Mouse (Mus musculus) gastrocnemius, adult 18-20 months (tissue): Measurements from ENCODE around the gene Efr3b. TPM values are rescaled to one million over a fixed set of nuclear protein-coding genes. Genes with fewer than 3 reads are reported as not detected.
"Not testable (repeated sequence)": the region's sequence is repeated elsewhere in the genome, so short reads cannot be mapped to it uniquely, and the experiment has no call there.

Experiments
- DNase-seq: peaks from one replicate; pipeline ENCODE4 v3.0.0; 2021; ENCODE audit warnings: low spot score
- total RNA-seq, 2 experiments: library from RNA; stranded (reverse); gene quantifications; 2 replicates each; pipeline ENCODE4 v1.2.3; 2021

The Efr3b gene
- total RNA-seq, 2 experiments from 2014 or later: 3.3 to 5.6 TPM

DNA sequence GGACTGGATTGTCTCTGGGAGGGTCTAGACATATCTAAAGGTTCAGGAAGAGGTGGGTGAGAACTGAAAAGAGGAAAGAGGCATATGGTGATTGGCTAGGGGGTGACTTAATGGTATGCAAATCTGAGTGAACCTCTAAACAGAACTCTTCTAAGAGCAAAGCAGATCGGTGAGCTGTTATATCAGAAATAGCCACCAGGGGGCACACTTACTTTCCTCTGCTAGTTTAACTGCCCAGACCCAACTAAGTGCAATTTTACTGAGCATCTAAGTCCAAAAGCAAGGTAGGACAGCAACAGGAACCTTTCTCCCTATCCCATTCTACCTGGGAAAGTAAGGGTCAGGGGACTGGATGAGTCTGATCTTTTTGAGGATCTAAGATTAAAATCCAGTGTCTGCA is 55.0 kb downstream of the Efr3b start:
- peak; percentile 80 for DNase-seq

DNA sequence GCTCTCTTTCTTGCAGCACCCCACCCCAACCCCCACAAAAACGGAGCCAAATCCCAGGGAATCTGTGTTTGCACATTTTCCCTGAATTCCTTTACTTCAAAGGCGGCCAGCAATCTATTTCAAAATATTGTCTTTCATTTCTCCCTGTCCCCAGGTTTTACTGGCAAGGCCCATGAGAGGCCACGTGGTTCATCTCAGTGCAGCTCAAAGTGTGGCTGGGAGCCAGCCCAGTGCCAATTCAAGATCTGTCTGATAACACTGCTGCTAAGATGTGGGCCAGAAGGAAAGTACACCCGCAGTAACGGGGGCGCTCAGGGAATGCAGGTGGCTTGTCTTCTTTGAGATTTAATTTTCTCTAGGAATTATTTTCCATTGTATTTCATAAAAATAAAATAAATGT is 56.5 kb downstream of the Efr3b start:
- DNase-seq: no peak

DNA sequence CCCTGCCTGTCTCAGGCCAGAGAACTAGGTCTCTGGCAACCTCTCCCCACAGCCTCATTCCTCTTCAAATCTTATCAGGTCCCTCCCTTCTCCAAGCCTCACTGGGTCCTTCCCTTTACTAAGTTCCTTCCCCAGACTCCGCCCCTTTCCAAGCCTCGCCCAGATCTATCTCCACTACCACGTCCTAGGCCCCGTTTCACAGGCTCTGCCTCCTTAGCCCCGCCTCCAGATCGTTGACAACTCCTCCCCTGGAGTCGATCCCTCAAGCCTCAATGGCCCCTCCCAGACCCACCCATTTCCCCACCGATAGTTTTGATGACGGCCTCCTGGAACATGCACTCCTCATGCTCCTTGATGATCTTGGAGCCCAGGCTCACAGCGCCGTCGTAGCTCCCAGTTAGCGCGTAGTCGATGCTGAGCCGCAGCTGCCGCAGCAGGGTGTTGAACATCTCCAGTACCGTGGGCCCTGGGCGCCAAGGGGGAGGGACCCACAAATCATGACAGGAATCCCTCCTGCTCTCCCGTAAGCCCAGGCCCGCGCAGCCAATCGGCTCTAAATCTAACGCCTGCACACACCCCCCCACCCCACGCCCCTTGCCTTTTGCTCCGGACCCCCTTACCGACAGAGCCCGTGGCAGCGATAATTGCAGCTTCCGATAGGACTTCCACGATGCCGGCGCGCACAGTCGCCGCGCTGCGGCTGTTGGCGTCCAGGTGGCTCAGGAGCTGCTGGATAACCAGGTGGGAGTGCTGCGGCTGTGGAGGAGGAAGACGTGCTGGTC is 57.2 kb downstream of the Efr3b start:
- peak; percentile 87 for DNase-seq

DNA sequence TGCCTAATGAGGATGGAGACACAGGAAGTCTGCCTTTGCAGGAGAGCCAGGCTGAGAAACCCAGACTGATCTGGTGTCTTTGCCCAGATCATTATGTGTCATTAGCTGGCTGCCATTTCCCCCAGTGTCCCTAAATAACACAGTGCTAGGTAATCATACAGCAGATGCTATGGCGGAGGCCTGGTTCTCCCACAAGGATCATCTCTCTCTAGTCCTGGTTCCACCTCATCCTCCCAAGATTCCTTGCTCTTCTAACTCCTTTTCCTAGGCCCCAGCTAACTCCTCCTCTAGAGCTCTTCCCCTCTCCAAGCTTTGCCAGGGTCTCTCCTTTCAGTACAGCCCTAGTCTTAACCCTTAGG is 57.7 kb downstream of the Efr3b start:
- no peak for DNase-seq

GRCm38 (mm10) chr12:3973169-3973568 is 65.5 kb downstream of the Efr3b start:
- DNase-seq: not testable (repeated sequence)

DNA sequence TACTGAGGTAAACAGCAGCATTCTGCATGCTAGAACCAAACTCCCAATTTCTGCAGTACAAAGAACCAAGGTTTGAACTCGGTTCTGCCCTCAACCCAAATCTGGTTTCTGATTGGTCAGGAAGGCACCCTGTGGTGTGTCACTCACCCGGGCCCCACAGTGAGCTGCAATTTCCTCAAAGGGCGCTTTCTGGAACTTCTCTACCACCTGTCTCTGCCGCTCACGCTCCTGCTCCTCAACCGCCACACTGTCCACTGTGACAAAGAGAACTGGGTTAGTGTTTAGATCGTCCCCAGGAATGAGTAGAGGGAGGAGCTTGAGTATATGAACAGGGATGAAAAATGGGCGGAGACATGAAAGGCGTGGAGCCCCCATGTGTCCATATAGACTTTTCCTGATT is 70.3 kb downstream of the Efr3b start:
- no peak for DNase-seq

- no peak for DNase-seq
Observed at GRCm38 (mm10) chr12:3967196-3967595, 71.5 kb downstream of the Efr3b start.

DNA sequence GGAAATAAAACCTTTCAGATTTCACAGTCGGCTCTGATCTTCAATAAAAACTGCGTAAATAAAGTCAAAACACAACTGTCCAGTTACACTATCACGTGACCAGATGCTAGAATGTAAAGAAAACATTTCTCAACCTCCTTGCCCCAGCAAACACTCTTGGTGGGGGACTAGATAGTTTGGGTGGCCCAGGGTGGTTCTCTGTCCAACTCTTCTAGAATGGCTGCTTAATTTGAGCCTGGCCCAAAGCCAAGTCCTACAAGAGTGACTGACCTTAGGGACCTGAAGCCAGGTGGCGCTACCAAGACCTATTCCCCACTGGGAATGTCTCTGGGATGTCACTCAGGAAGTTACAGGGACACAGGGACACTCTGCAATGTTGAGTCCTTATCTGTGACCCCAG is 78.2 kb downstream of the Efr3b start:
- DNase-seq: no peak

GRCm38 (mm10) chr12:3959791-3960543 is 78.7 kb downstream of the Efr3b start:
- DNase-seq: peak; percentile 87

GRCm38 (mm10) chr12:3956351-3956750 is 82.4 kb downstream of the Efr3b start:
- DNase-seq: no peak

- DNase-seq: no peak
Observed at GRCm38 (mm10) chr12:3955371-3955770, 83.3 kb downstream of the Efr3b start.

DNA sequence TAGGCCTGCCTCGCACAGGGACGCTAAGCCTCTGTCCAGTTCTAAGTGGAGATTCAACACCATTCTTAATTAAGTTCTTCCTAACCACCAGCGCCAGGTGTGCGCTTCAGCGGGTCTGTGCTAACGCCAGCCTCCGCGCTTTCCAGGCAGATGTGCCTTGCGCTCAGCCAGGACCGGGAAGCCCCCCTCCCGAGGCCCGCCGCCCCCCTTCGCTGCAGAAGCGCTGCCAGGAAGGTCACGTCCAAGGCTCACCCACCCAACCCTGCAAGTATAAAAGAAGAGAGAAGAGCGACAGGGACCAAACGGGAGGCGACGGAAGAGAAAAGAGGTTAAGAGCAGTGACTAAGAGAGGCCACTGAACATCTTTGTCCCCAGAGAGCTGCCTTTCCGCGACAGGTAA is 84.1 kb downstream of the Efr3b start, which contains the start of gene Pomc:
Gene Pomc, plus strand, starts transcription at position 301 of the 400 bp plus-strand sequence.
- no peak for DNase-seq

DNA sequence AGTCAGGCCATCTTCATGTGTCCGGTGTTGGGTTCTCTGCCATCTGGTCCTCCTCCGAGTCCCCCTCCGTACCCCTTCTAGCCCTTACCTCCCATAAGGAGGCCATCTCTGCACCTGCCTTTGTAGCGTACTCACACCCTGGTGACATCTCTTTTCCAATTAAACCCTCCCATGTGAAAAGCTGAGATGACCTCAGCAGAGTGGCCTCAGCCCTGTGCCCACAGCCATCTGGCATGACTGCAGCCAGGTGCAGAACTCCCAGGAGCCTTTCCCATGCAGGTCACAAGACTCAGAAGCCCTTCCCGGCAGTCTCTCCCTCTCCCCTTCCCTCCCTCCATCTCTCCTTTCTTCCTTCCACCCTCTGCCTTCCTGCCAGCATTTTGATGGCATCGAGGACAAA is 91.2 kb downstream of the Efr3b start:
- DNase-seq: no peak

DNA sequence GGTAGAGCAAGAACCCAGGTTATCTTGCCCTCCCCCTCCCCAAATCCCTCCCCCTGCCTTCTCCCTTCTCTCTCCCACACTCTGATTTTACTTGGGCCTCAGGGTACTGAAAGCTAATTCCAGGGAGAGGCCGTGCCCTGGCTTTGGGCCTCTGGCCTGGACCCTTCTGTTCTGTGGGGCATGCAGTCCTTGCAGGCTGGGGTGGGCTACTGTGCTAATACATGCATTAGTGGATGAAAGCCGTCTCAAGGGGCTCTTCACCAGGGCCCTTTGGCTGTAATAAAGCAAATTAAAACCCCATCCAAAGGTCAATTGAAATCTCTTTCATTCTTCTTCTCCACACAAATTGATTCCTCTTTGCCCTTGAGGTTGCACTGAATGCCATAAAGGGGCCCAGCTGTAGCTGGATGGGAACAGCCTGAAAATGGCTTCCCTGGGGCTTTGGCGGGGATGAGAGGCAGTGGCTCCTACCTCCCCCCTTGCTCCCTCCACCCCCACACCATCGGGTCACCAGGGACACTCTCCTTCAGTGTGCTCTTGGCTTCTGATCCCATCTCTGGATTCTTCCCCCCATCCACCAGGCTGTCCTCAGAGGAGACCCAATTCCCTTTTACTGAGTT is 94.2 kb downstream of the Efr3b start:
- no peak for DNase-seq

DNA sequence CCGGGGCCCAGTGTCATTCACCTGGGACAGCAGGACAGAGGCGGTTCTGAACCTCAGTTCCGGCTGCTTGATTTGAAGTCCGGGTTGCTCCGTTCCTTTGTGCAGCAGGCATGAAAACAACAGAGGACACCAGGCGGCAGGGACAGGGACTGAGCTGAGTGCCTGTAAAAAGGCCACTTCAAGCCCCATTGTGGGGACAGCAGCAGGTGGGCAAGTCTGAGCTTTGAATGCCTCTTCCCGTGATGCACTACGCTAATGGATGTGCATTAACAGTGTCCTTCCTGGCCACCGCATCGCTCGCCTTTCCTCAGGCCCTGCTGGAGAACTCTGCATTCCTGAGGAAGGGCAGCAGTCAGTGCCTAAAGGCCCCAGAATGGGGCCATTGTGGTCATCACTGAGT is 96.7 kb downstream of the Efr3b start:
- no peak for DNase-seq

DNA sequence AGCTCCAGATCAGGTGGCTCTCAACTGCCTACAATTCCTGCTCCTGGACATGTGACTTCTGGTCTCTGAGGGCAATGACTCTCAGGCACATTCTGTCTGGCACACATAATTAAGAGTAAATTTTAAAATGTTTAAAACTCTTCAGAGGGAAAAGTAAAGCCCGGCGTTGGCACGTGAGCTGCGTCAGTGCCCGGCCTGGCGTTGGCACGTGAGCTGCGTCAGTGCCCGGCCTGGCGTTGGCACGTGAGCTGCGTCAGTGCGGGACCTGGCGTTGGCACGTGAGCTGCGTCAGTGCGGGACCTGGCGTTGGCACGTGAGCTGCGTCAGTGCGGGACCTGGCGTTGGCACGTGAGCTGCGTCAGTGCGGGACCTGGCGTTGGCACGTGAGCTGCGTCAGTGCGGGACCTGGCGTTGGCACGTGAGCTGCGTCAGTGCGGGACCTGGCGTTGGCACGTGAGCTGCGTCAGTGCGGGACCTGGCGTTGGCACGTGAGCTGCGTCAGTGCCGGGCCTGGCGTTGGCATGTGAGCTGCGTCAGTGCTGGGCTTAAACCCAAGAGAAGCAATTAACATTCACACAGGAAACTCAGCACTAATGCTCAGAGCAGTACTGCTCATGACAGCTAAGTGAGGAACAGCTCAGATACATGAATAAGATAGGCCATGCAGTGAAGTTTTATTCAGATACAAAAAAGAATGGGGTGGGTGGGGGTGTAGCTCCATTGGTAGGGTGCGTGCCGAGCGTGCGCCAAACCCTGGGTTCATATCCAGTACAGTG is 108.4 kb downstream of the Efr3b start:
- not testable (repeated sequence) for DNase-seq

DNA sequence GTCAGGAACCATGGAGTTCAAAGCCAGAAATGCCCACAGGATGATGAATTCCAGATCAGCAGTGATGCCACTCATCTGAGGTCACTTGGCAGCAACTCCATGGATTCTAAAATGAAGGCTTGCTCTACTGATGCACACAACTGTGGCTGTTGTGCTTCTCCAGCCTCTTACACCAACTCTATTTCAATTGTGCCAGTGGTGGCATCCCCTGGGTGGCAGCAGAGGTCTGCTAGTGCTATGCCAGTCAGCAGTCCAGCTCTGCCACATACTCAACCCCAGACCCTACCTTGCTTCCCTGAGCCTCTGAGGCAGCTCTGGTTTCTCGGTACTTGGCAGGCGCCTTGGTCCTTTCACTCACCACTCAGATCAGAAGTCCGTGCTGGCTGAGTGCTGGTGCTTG is 109.9 kb downstream of the Efr3b start:
- peak; percentile 50 for DNase-seq

DNA sequence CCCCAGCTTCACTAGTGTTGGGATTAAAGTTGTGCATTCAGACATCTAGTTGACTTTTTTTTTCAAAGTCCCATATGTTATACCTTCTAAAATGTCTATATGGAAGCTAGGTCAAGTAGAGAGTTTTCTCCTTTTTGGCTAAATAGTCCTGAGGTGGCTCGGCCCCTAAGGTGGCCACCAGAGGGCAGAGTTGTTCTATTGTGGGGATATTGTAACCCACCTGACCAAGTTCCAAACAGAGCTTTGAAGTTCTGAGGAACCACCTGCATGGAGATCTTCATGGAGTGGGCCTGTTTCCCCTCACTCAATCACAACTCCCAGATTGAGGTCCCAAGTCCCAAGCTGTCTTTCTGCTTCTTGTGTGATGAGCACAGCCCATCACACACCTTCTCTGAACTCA is 112.6 kb downstream of the Efr3b start:
- DNase-seq: peak; percentile 49

GRCm38 (mm10) chr12:3919423-3919822 is 119.3 kb downstream of the Efr3b start:
- no peak for DNase-seq

DNA sequence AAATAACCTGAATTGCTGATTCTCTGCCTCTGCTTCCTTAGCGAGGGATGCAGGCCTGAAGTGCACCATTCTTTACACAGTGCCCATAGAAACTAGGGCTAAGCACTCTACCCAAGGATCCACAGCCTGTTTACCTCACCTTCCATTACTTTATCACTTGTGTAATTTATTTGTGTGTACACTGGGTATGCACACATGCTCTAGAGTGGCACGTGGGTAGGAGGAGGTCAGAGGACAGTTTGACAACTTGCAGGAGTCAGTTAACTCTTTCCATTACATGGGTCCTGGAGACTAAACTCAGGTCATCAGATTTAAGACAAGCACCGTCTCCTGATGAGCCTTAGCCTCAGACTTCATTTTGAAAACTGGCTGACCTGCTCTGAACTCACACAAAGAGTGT is 120.1 kb downstream of the Efr3b start:
- no peak for DNase-seq

GRCm38 (mm10) chr12:3917668-3918341 is 120.9 kb downstream of the Efr3b start:
- no peak for DNase-seq
